Mouse (Mus musculus): ENCODE data around the gene Ppargc1a. TPM values are rescaled to one million over a fixed set of nuclear protein-coding genes. Genes with fewer than 3 reads are reported as not detected.

The Ppargc1a gene
- polyA plus RNA-seq, 2 experiments: 1.8 to 3.8 TPM

DNA sequence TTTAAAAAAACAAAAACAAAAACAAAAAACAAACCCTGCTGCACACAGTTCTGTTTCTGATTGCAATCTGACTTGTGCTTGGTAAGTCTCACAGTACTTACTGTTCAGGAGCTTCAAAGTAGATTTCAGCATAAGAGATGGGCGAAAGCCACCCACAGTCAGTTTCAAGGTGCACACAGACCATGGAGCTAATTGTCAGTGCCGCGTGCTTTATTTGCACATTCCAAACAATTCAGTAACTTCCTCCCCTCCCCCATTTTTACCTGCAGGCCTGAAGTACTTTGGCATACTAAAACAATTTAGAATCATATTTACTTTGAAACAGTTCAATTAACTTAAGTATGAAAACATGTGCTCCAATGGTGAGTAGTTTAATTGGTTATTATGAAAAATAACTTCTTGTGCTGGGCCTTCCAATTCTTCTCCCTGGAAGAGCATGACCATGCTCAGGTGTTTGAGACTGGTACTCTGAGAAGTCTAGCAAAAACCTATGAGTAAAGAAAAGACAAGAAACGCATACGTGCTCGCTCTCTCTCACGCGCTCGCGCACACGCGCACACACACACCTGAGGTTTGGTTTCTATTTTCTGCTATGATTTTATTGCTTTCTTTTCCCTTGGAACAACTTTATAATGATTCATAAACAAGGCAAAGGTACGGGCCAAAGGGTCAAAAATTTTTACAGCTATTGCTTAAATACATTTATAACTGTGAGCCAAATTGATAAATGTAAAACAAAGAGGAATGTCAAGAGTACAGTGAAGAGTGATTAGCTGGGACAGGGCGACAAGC, 121.0 kb downstream of the Ppargc1a start:
- H3K4me2 ChIP-seq (replicated peaks; ENCODE audit: low read depth, low read length, severe bottlenecking): no peak overlapping the region
- H3K27me3 ChIP-seq (ENCODE audit: control insufficient read depth, insufficient read depth, low read length): no peaks in the 10 kb centered on the region
- 64% methylated on average over 14 of the region's 14 CpGs for WGBS
- H3K9ac ChIP-seq (ENCODE audit: low read depth, low read length, severe bottlenecking): no peak overlapping the region
- H3K4me3 ChIP-seq (replicated peaks; ENCODE audit: low read length): no peak overlapping the region
- 0 out of 2 replicates have a peak, but pooled peaks cover 3% of the 10 kb centered on the region for H3K4me1 ChIP-seq (ENCODE audit: control insufficient read depth, insufficient read depth, low read length)
- ATAC-seq (ENCODE audit: low FRiP score, low read depth) (no peak), DNase-seq (ENCODE audit: low spot score) (no peak)
- no peak overlapping the region for H3K27ac ChIP-seq (replicated peaks; ENCODE audit: low read depth, low read length)
- no peak for TF ChIP-seq POLR2A (IDR thresholded peaks at IDR 0.05; ENCODE audit: borderline replicate concordance, extremely low read depth, insufficient read depth, insufficient read length)
- H3K36me3 ChIP-seq (ENCODE audit: control insufficient read depth, insufficient read depth, low read length): no peaks in the 10 kb centered on the region
- H3K9me3 ChIP-seq (ENCODE audit: control insufficient read depth, low read length): no peaks in the 10 kb centered on the region

DNA sequence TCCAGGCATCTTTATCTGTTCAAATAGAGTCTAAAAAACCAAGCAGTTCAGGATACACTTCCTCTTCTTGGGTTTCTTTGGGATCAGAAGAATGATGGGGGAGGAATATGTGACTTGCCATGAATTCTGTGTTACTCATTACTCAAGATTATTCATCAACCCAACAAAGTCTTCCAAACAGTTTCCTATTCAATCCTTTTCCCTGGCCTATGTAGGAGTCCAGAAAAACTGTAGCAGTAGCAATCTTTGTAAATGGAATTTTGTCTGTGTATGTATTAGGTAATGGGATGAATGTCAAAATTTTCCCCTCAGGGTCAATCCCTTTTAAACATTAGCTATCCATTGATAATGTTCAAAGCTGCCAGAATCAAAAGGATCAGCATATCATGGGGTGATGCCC, 121.8 kb downstream of the Ppargc1a start:
- Histone ChIP-seq H3K36me3 (ENCODE audit: control insufficient read depth, insufficient read depth, low read length) (no peaks in the 10 kb centered on the region), H3K4me2 (replicated peaks; ENCODE audit: low read depth, low read length, severe bottlenecking) (no peak overlapping the region), H3K9me3 (ENCODE audit: control insufficient read depth, low read length) (no peaks in the 10 kb centered on the region), H3K4me1 (ENCODE audit: control insufficient read depth, insufficient read depth, low read length) (0 out of 2 replicates have a peak, but pooled peaks cover 3% of the 10 kb centered on the region), H3K4me3 (replicated peaks; ENCODE audit: low read length) (no peak overlapping the region), H3K9ac (ENCODE audit: low read depth, low read length, severe bottlenecking) (no peak overlapping the region), H3K27me3 (ENCODE audit: control insufficient read depth, insufficient read depth, low read length) (no peaks in the 10 kb centered on the region), H3K27ac (replicated peaks; ENCODE audit: low read depth, low read length) (no peak overlapping the region)
- DNase-seq (ENCODE audit: low spot score) (no peak), ATAC-seq (ENCODE audit: low FRiP score, low read depth) (no peak)
- TF ChIP-seq POLR2A (IDR thresholded peaks at IDR 0.05; ENCODE audit: borderline replicate concordance, extremely low read depth, insufficient read depth, insufficient read length): no peak

DNA sequence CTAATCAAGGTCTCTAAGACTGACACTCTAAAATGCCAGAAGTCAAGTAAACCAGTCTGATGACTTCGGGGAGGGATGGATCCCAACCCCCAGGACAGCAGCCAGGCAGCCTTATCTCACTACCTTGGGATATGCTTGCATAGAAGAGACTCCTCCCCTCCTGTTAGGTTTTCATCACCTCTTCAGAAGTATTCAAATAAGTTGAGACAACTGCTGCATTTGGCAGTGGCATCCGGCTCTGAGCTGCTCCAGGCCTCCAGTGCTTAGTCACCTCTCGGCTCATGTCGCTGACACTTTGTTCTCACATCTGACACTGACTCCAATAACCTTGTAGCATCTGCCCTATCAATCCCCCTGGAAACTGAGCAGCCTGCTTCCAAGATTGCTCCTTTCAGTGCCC, 127.8 kb downstream of the Ppargc1a start:
- no peak for DNase-seq (ENCODE audit: low spot score)

DNA sequence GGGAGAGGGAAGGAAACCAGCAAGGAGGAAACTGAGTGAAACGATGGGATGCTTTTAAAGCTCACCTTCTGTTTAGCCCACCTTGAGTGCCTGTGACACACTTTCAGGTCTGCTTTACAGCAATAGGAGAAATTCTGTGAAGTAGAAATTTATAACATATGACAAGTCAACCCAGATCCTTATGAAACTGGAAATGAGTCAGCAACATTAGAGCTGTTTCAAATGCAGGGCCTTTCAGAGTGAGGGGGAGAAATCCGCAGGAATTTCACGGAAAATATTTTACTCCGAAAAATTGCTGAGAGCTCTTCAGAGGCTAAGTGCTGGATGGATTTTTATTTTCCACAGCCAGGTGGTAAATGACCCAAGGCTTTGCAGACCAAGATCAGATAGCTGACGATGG, 133.6 kb downstream of the Ppargc1a start:
- DNase-seq (ENCODE audit: low spot score) (no peak), ATAC-seq (ENCODE audit: low FRiP score, low read depth) (no peak)
- Histone ChIP-seq H3K9ac (ENCODE audit: low read depth, low read length, severe bottlenecking) (no peak overlapping the region), H3K27ac (replicated peaks; ENCODE audit: low read depth, low read length) (no peak overlapping the region), H3K36me3 (ENCODE audit: control insufficient read depth, insufficient read depth, low read length) (no peaks in the 10 kb centered on the region), H3K27me3 (ENCODE audit: control insufficient read depth, insufficient read depth, low read length) (no peaks in the 10 kb centered on the region), H3K4me2 (replicated peaks; ENCODE audit: low read depth, low read length, severe bottlenecking) (no peak overlapping the region), H3K4me1 (ENCODE audit: control insufficient read depth, insufficient read depth, low read length) (no peaks in the 10 kb centered on the region), H3K4me3 (replicated peaks; ENCODE audit: low read length) (no peak overlapping the region), H3K9me3 (ENCODE audit: control insufficient read depth, low read length) (no peaks in the 10 kb centered on the region)
- WGBS: 69% methylated on average over 5 of the region's 5 CpGs
- no peak for TF ChIP-seq POLR2A (IDR thresholded peaks at IDR 0.05; ENCODE audit: borderline replicate concordance, extremely low read depth, insufficient read depth, insufficient read length)

More for the DNA sequence above, 127.8 kb downstream of the Ppargc1a start:
- no peak for ATAC-seq (ENCODE audit: low FRiP score, low read depth)
- WGBS: 9% methylated on average over 4 of the region's 4 CpGs
- TF ChIP-seq POLR2A (IDR thresholded peaks at IDR 0.05; ENCODE audit: borderline replicate concordance, extremely low read depth, insufficient read depth, insufficient read length): no peak
- Histone ChIP-seq H3K4me2 (replicated peaks; ENCODE audit: low read depth, low read length, severe bottlenecking) (no peak overlapping the region), H3K4me3 (replicated peaks; ENCODE audit: low read length) (no peak overlapping the region), H3K27ac (replicated peaks; ENCODE audit: low read depth, low read length) (no peak overlapping the region), H3K36me3 (ENCODE audit: control insufficient read depth, insufficient read depth, low read length) (no peaks in the 10 kb centered on the region), H3K9ac (ENCODE audit: low read depth, low read length, severe bottlenecking) (no peak overlapping the region), H3K27me3 (ENCODE audit: control insufficient read depth, insufficient read depth, low read length) (no peaks in the 10 kb centered on the region), H3K4me1 (ENCODE audit: control insufficient read depth, insufficient read depth, low read length) (no peaks in the 10 kb centered on the region), H3K9me3 (ENCODE audit: control insufficient read depth, low read length) (no peaks in the 10 kb centered on the region)

DNA sequence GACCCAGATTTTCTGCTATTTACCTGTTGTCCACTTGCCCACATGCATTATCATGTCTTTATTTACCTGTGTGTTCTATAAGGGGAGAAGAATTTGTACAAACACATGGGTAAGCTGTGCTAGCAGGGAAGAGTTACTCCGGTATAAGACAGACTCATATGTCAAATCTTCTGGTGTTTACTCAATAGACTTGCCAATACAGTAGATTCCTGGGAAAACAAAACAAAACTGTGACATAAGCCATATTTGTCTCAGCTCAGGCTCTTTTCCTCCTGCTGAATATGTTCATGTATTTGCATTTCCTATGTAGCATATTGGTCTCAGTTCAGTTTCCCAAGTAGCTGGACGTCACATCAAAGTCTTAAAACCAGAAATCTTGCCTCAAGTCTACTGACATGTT, 135.0 kb downstream of the Ppargc1a start:
- Histone ChIP-seq H3K9me3 (ENCODE audit: control insufficient read depth, low read length) (no peaks in the 10 kb centered on the region), H3K4me1 (ENCODE audit: control insufficient read depth, insufficient read depth, low read length) (no peaks in the 10 kb centered on the region), H3K9ac (ENCODE audit: low read depth, low read length, severe bottlenecking) (no peak overlapping the region), H3K27me3 (ENCODE audit: control insufficient read depth, insufficient read depth, low read length) (no peaks in the 10 kb centered on the region), H3K27ac (replicated peaks; ENCODE audit: low read depth, low read length) (no peak overlapping the region), H3K36me3 (ENCODE audit: control insufficient read depth, insufficient read depth, low read length) (no peaks in the 10 kb centered on the region), H3K4me2 (replicated peaks; ENCODE audit: low read depth, low read length, severe bottlenecking) (no peak overlapping the region), H3K4me3 (replicated peaks; ENCODE audit: low read length) (no peak overlapping the region)
- no peak for ATAC-seq (ENCODE audit: low FRiP score, low read depth)
- no peak for DNase-seq (ENCODE audit: low spot score)
- no peak for TF ChIP-seq POLR2A (IDR thresholded peaks at IDR 0.05; ENCODE audit: borderline replicate concordance, extremely low read depth, insufficient read depth, insufficient read length)
- WGBS: 86% methylated on average over 2 of the region's 2 CpGs
